Mouse (Mus musculus) R1 (cell line): ENCODE measurements around the gene Olfr773.
"Not testable (repeated sequence)": the region's sequence is repeated elsewhere in the genome, so short reads cannot be mapped to it uniquely, and the experiment has no call there.

Experiments used
- DNase-seq: peaks from one replicate; pipeline ENCODE4 v3.0.0-alpha.2; 2018; ENCODE audit warnings: low read depth, low spot score

Gene Olfr773

GRCm38 (mm10) chr10:129187319-129187718, at the start of gene Olfr773:
Gene Olfr773, minus strand, starts transcription at chr10:129187419.
- DNase-seq: not testable (repeated sequence)

DNA sequence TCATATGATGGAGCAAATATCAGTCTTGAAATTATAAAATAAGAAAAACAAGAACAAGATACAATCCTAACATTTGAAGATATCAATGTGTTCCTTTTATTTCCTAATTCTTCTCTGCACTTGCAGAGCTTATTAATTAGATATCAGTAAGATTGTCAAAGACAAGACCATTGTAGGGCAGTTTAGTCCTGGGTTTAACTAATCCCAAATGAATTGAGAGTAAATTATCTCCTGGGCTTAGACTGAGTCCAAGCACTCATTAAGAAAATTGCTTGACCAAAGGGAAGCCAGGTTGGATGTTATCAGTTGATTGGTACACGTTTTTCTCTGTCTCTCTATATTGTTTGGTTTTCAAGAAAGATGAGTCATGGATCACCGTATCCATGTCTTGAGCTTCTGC, 48.7 kb upstream of the Olfr773 start, which contains the start of gene Olfr774:
Olfr774 (plus strand) TSS at position 301 of the 400 bp plus-strand sequence.
- DNase-seq: no peak

GRCm38 (mm10) chr10:129230737-129231136, 43.5 kb upstream of the Olfr773 start:
- no peak for DNase-seq

DNA sequence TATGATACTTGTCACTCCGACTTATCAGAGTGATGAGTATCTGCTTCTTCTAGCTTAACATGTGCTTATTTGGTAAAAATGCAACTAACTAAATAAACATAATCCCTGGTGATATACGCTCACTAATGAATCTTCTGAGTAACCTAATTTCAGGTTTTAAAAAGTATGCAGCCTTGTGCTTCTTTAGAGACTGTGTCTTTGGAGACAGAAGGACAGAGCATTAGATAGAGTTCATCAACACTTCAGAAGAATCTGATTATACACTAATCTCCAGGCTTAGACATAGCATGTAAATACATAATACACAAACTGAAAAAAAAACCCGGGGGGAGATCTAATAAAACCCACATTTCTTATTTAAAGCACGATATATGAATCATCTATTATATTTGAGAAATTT, 9.4 kb downstream of the Olfr773 start, which contains the start of gene Olfr772:
Olfr772 (minus strand) TSS at position 101 of the 400 bp plus-strand sequence.
- not testable (repeated sequence) for DNase-seq

DNA sequence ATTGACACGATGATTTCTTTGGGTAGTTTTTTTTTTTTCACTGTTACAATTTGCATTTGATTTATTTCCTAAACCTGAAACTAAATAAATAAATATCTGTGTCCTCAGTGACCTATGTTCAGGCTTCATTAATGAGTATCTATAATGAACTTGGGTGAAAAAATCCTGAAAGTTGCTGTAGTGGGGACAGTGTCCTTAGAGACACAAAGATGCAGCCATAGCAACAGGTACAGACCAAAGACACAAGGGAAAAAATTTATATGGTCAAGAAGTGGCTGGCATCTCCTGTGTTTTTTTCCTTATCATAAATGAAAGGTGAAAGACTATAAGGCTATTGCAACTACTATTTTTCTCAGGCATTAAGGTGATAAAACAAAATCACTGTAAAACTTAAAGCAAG, 22.6 kb downstream of the Olfr773 start, which contains the start of gene Olfr771:
Olfr771 (minus strand) TSS at position 101 of the 400 bp plus-strand sequence.
- DNase-seq: no peak

GRCm38 (mm10) chr10:129138898-129139297, 48.3 kb downstream of the Olfr773 start, which contains the start of gene Olfr770:
Gene Olfr770, minus strand, starts transcription at chr10:129138998.
- DNase-seq: no peak
